Mouse (Mus musculus) hindbrain, embryonic 13.5 days (tissue): ENCODE measurements around the gene Nup107. TPM values are rescaled to one million over a fixed set of nuclear protein-coding genes. Genes with fewer than 3 reads are reported as not detected.

ENCODE experiments used
- ATAC-seq: fragments of 200-750 bp; cut with Nextera tagmentation; 2 replicates; pipeline ENCODE4 v1.8.0; 2017; ENCODE audit warnings: moderate TSS enrichment; ENCODE audit not compliant: low FRiP score
- H3K27ac ChIP-seq: fragments of 300-500 bp; sonication (generic); 2 replicates; pipeline ENCODE4 v1.5.1; 2015; ENCODE audit warnings: inconsistent platforms, mild to moderate bottlenecking, moderate library complexity
- H3K27me3 ChIP-seq: fragments of 300-500 bp; sonication (generic); 2 replicates; pipeline ENCODE4 v1.6.1; 2015; ENCODE audit warnings: mild to moderate bottlenecking, inconsistent platforms
- H3K36me3 ChIP-seq: fragments of 300-500 bp; sonication (generic); 2 replicates; pipeline ENCODE4 v1.6.1; 2015; ENCODE audit warnings: mild to moderate bottlenecking, inconsistent platforms
- H3K4me1 ChIP-seq: fragments of 300-500 bp; sonication (generic); replicated peaks from 2 replicates; pipeline ENCODE4 v1.6.1; 2015; ENCODE audit warnings: inconsistent platforms
- H3K4me2 ChIP-seq: fragments of 300-500 bp; sonication (generic); 2 replicates; pipeline ENCODE4 v1.6.1; 2015; ENCODE audit warnings: inconsistent platforms, mild to moderate bottlenecking, moderate library complexity
- H3K4me3 ChIP-seq: fragments of 300-500 bp; sonication (generic); 2 replicates; pipeline ENCODE4 v1.5.1; 2015; ENCODE audit warnings: mild to moderate bottlenecking, inconsistent platforms
- H3K9ac ChIP-seq: fragments of 300-500 bp; sonication (generic); 2 replicates; pipeline ENCODE4 v1.6.1; 2015; ENCODE audit warnings: mild to moderate bottlenecking, inconsistent platforms
- H3K9me3 ChIP-seq: fragments of 300-500 bp; sonication (generic); 2 replicates; pipeline ENCODE4 v1.6.1; 2016; ENCODE audit warnings: inconsistent platforms
- WGBS: fragments of 180-500 bp; shearing (Covaris S2); methylation state at CpG from one replicate; pipeline ENCODE4 v1.1.7; 2015; 5-methylcytosine and 5-hydroxymethylcytosine counted together
- polyA plus RNA-seq: library from polyadenylated mRNA; unstranded; fragments of >200 nt; fragmentation: Nextera tagmentation; extraction: Ambion mirVana; gene quantifications from 2 replicates; pipeline ENCODE4 v1.2.1, GENCODE M21; 2015

Gene Nup107
- polyA plus RNA-seq, 1 experiment from 2014 or later, result 42.5 TPM

DNA sequence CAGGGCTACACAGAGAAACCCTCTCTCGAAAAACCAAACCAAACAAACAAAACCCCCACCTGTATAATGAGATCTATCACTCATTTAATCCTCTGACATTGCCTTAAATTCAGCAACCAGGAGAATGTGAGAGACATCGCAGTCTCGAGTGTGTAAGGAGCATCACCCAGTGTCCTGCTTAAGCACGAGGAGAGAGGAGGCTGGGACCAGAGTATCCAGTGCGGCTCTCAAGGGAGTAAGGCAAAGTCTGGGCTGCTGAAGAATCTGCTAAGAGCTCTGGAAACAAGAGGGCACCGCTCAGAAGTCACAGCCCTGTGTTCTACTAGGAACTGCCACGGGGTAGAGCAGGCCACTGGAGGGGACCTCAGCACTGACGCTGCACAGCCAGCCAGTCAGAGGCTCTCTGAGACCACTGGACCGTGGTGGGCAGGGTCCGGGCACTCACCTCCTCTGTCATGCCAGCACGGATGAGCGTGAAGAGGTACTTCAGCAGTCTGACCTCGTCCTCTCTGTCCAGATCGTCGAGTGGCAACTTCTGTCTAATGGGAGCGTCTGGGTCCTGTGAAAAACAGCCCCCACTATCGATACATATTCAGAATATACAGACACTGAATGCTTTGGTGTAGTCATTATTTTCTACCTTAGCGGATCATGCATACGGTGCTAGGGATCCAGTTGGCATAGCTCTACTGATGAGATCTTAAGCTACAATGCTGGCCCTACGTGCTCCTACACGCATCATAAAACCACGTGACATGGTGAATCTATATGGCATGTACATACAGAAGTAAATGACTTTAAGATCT is 18.3 kb downstream of the Nup107 start:
- no peaks in the 10 kb centered on the region for H3K27me3 ChIP-seq
- no peaks in the 10 kb centered on the region for H3K9me3 ChIP-seq
- H3K4me1 ChIP-seq, result no peaks in the 10 kb centered on the region
- WGBS, result 96% methylated on average over 22 of the region's 22 CpGs
- H3K9ac ChIP-seq, result no peak overlapping the region
- no peak for ATAC-seq
- no peak overlapping the region for H3K27ac ChIP-seq
- peaks cover 91% of the 10 kb centered on the region for H3K36me3 ChIP-seq
- H3K4me3 ChIP-seq, result no peak overlapping the region
- no peak overlapping the region for H3K4me2 ChIP-seq

DNA sequence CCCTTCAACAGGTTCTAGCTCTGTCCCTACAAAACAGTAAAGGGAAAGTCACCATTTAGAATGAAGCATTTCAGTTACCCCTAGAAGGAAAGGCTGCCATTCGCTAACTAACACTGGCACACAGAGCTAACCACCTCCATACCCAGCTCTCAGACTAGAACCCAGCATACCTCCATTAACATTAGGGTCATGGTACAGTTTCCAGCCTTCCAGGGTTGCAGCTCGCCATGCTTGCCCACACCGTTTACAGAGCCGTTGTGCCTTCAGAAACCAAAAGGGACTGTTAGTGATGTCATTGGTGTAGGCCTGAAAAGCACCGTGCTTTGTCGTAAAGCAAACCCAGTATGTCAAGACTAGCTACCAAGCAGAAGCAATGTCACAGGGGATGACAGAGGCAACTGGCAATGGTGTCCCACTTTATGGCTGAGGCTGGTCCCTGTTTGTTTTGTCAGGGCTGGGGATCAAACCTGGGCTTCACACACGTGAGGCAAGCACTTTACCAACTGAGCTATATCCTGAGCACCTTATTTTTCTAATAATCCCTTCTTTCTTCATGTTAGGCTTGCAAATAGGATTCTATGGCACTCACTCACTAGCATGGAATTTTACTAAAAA is 19.3 kb downstream of the Nup107 start:
- peaks cover 84% of the 10 kb centered on the region for H3K36me3 ChIP-seq
- no peaks in the 10 kb centered on the region for H3K4me1 ChIP-seq
- H3K27ac ChIP-seq, result no peak overlapping the region
- ATAC-seq, result no peak
- H3K27me3 ChIP-seq, result no peaks in the 10 kb centered on the region
- H3K9me3 ChIP-seq, result no peaks in the 10 kb centered on the region
- no peak overlapping the region for H3K4me2 ChIP-seq
- no peak overlapping the region for H3K9ac ChIP-seq
- 96% methylated on average over 7 of the region's 7 CpGs for WGBS
- H3K4me3 ChIP-seq, result no peak overlapping the region

DNA sequence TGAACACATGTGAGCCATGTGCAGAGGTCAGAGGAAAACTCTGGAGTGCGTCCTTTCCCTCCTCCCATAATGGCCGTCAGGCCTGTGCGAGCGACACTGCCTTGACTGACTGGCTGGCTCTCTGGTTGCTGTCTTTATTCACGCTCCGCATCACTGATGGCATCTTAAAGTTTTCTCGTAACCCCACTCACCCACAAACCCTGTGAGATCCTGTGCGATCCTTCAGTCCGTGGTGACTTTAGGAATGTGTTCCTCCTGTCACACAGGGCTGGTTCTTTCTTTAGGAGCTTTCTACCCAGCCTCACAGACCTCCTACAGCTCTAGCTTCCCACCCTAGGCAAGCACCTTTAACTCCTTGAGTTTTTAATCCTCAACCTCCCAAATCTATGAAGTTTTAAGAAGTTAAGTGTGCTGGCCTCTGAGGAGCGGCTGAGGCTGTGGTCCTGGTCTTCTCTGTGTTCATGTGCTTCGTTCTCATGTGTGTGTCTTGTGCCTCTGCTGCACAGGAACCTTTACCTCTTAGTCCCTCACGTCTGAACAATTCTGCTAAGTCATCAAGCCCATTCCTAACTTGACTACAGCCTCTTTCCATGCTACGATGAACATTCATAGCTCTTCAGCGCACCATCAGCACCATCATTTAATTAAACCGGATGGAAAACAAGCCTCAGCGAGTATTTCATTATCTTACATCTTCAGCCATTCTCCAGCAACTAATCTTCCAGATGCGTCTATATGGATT is 20.0 kb downstream of the Nup107 start:
- WGBS, result 87% methylated on average over 17 of the region's 17 CpGs
- H3K4me2 ChIP-seq, result no peak overlapping the region
- H3K9ac ChIP-seq, result no peak overlapping the region
- H3K9me3 ChIP-seq, result no peaks in the 10 kb centered on the region
- no peak overlapping the region for H3K27ac ChIP-seq
- H3K27me3 ChIP-seq, result no peaks in the 10 kb centered on the region
- no peaks in the 10 kb centered on the region for H3K4me1 ChIP-seq
- peaks cover 85% of the 10 kb centered on the region for H3K36me3 ChIP-seq
- no peak for ATAC-seq
- H3K4me3 ChIP-seq, result no peak overlapping the region

DNA sequence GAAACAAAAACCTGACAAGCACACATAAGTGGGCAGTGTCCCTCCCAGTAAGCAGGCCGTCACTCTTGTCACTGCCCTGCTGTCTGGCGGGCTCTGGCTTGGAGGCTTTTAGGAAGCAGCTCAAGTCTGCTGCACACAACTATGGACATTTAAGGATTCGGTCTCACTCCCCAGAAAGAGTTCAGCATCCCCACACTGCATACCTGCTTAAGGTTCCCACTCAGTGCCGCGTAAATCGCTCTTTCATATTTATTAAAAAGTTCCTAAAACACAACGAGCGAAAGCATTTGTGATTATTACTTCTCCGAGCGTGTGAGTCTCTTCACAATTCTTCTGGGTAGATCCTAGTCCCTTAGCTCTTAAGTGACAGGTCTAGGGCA is 21.4 kb downstream of the Nup107 start:
- H3K4me2 ChIP-seq, result no peak overlapping the region
- peaks cover 82% of the 10 kb centered on the region for H3K36me3 ChIP-seq
- ATAC-seq, result no peak
- no peak overlapping the region for H3K9ac ChIP-seq
- no peaks in the 10 kb centered on the region for H3K9me3 ChIP-seq
- no peaks in the 10 kb centered on the region for H3K27me3 ChIP-seq
- WGBS, result 95% methylated on average over 10 of the region's 10 CpGs
- H3K4me3 ChIP-seq, result no peak overlapping the region
- no peaks in the 10 kb centered on the region for H3K4me1 ChIP-seq
- no peak overlapping the region for H3K27ac ChIP-seq

DNA sequence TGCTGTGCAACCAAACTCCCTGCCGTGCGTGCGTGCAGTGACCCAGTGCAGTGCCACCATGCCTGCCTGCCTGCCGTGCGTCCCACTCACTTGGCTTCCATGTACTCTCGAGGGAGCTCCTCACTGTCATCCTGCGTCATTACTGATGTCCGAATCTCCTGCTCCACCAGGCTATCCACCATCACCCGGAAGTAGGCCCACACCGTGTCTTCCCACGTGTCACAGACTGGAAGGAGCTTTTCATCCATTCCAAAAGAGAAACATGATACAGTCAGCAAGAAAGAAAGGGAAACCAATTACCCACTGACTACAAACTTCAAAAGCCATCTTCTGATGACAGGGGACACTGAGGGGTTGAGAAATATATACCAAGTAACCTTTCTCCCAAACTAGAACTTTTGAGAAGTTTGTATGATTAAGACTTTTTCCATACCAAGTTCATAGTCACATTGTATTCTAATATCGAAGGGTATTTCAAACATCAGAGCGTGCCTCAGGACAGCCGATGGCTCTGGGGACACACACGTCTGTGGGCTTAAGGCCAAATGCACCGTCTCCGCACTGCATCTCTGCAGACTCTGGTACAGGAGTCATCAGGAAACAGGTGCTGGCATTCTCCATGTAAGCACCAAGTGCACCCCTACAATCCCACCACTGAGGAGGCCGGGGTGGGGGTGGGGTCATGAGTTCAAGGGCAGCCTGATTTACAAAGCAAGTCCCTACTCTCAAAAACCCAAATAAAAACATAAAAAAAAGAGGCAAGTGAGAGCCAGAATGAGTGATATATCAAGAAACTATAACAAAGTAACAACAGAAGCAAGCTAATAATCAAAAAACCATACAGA is 22.0 kb downstream of the Nup107 start:
- Histone ChIP-seq H3K27ac (no peak overlapping the region), H3K9ac (no peak overlapping the region), H3K9me3 (no peaks in the 10 kb centered on the region), H3K4me3 (no peak overlapping the region), H3K27me3 (no peaks in the 10 kb centered on the region), H3K4me2 (no peak overlapping the region), H3K4me1 (no peaks in the 10 kb centered on the region), H3K36me3 (peaks cover 83% of the 10 kb centered on the region)
- ATAC-seq, result no peak
- 93% methylated on average over 18 of the region's 18 CpGs for whole genome bisulfite sequencing

DNA sequence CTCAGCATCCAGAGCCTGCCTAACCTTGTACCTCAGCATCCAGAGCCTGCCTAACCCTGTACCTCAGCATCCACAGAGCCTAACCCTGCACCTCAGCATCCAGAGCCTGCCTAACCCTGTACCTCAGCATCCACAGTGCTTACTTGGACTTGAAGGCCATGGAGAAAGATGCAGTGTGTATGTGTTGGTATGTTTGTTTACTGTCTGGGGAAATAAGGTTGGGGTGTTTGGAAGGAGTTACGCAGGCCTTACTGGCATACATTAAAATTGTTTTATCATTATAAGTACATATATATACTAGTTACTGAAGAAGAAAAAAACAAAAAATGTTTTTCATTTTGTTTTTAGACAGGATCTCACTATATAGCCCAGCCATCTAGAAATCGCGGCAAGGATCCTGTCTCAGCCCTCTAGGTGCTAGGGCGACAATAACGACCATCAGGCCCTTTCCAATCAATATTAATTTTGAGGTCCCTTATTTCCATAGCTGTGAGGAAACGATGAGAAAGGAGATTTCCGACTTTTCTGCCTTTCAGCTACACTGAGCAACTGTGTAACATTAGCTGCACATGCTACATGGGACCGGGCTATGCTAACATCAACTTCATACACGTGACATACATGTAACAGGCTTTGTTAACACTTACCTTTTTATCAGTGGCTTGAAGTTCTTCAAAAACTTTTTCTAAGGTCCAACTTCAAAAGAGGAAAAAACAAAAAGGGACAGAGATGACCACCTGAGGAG is 22.8 kb downstream of the Nup107 start:
- Histone ChIP-seq H3K27me3 (no peaks in the 10 kb centered on the region), H3K4me2 (no peak overlapping the region), H3K36me3 (peaks cover 83% of the 10 kb centered on the region), H3K4me3 (no peak overlapping the region), H3K9me3 (no peaks in the 10 kb centered on the region), H3K4me1 (no peaks in the 10 kb centered on the region), H3K9ac (no peak overlapping the region), H3K27ac (no peak overlapping the region)
- WGBS, result 94% methylated on average over 9 of the region's 9 CpGs
- ATAC-seq, result no peak

DNA sequence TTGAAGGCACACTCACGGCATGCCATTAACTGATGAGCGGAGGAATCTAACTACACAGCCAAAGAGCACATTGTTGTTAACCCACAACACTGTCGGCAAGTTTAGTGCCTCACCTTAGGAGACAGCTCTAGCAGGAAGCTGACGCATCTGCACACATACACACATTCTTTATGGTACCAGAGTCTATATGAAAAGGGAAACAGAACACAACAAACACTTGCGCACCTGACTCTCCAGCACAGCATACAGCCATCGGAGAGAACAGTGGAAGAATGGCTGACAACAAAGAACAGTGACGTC is 24.4 kb downstream of the Nup107 start:
- no peaks in the 10 kb centered on the region for H3K4me1 ChIP-seq
- H3K4me3 ChIP-seq, result no peak overlapping the region
- no peaks in the 10 kb centered on the region for H3K27me3 ChIP-seq
- H3K9me3 ChIP-seq, result no peaks in the 10 kb centered on the region
- no peak overlapping the region for H3K9ac ChIP-seq
- WGBS, result 92% methylated on average over 7 of the region's 7 CpGs
- ATAC-seq, result no peak
- no peak overlapping the region for H3K4me2 ChIP-seq
- no peak overlapping the region for H3K27ac ChIP-seq
- peaks cover 80% of the 10 kb centered on the region for H3K36me3 ChIP-seq

DNA sequence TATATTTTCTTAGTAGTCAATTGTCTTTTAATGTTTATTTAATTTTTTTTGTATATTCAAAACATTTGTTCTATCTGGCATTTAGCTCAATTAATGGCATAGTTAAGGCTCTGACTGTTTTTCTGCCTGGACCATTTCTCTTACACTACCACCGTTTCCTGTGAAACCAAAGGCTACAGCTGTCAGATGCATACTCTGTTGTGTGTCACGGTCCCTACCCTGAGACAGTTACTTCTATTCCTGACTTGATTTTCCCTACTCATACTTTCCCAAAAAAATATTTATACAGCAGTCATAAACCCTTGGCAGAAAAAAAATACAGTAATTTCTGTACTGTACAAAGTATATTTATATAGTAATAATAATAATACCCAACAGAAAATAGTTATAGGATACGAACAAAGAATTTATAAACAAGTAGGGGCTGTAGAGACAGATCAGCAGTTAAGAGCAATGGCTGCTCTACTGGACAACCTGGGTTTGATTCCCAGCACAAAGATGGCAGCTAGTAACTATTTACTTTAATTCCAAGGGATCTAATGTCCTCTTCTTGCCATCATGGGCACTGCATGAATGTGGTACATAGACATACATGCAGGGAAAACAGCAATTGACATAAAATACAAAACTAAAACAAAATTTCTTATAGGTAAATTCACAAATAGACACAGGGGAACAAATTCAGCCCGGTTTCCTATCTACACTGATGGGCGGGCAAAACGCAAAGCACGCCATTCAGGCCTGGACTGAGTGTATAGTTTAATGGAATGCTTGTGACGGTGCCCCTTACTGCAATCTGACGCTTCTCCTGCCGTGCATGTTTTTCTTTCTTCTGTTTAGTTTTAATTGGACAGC is 25.0 kb downstream of the Nup107 start:
- 92% methylated on average over 10 of the region's 10 CpGs for WGBS
- Histone ChIP-seq H3K9ac (no peak overlapping the region), H3K27ac (no peak overlapping the region), H3K4me3 (no peak overlapping the region), H3K4me1 (no peaks in the 10 kb centered on the region), H3K36me3 (peaks cover 80% of the 10 kb centered on the region), H3K4me2 (no peak overlapping the region), H3K9me3 (no peaks in the 10 kb centered on the region), H3K27me3 (no peaks in the 10 kb centered on the region)
- ATAC-seq, result no peak

DNA sequence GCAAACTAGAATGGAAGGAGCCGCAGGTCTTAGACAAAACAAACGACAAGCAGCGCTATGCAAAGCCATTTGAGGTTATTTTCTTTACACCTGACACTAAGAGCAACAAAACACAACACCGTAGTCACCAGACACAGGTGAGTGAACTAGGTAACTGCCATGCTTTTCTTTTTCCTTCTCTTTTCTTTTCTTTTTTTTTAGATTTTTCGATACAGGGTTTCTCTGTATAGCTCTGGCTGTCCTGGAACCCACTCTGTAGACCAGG is 25.7 kb downstream of the Nup107 start:
- H3K27ac ChIP-seq, result no peak overlapping the region
- H3K27me3 ChIP-seq, result no peaks in the 10 kb centered on the region
- no peaks in the 10 kb centered on the region for H3K4me1 ChIP-seq
- H3K4me2 ChIP-seq, result no peak overlapping the region
- H3K4me3 ChIP-seq, result no peak overlapping the region
- no peak for ATAC-seq
- no peaks in the 10 kb centered on the region for H3K9me3 ChIP-seq
- no peak overlapping the region for H3K9ac ChIP-seq
- WGBS, result 98% methylated on average over 5 of the region's 5 CpGs
- H3K36me3 ChIP-seq, result peaks cover 82% of the 10 kb centered on the region

DNA sequence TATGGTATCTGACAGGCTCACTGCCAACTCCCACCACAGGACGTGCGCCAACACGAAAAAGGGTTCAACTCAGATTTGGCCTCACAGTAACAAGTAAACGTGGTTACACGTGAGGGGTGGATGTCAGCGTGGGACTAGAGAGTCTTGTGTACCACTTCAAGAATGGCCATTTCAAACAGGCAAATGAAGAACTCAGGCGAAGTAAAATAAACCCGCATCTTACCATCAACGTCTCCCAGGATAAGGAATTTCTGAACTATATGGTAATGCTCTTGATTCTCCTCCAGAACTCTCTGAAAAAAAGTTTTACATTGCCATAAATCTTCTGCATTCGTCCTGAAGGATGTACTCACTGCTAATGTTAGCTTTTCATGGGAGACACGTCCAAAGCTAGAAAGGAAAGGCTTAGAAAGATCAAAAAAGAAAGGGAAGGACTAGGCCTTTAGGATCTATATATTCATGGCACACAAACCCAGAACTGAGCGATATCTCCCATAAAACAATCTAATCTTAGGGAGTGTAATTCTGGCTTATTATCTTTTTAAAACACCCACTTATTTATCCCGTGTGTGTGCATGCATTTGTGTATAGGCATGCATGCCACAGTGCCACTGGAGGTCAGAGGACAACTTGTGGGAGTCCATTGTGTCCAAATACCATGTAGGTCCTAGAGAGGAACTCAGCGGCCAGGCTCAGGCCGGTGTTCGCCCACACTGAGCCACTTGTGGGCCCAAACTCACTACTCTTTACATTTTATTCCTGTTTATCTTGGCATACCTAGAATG is 26.2 kb downstream of the Nup107 start:
- Histone ChIP-seq H3K9me3 (no peaks in the 10 kb centered on the region), H3K9ac (no peak overlapping the region), H3K36me3 (peaks cover 82% of the 10 kb centered on the region), H3K4me3 (no peak overlapping the region), H3K4me2 (no peak overlapping the region), H3K27ac (no peak overlapping the region), H3K4me1 (no peaks in the 10 kb centered on the region), H3K27me3 (no peaks in the 10 kb centered on the region)
- 95% methylated on average over 16 of the region's 16 CpGs for WGBS
- ATAC-seq, result no peak
